28 mouse cellular contexts compared by ENCODE assay signal in the genomic region with DNA sequence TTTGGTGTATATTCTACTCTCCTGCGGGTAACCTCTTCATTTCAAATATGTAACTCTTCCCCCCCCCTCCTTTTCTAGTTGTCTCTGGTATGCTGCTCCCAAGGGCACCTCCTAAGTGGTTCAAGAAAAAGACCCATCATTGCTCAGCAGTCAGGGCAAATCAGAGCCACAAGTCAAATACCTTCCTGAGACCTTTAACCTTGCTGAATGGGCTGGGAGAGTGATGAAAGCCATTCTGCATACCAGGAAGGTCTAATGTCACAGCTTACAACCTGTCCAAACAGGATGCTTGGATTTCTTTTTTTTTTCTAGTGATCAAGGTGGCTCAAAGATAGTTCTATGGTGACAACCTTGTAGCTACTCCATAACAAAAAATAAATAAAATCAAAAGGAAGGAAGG.
A peak's percentile ranks its signal among the peaks of the same experiment; 100 is the strongest.
DNase-seq lines count a peak whose midpoint lies in the region; ATAC-seq lines count a peak whose summit lies in the region.
"Had no signal": no experiment of that assay in that cellular context is flagged by ENCODE, and none has a peak within 500 bp of the region (broad histone marks: within the 10 kb centered on the region; RNA-seq: fewer than 3 reads in every experiment).

No protein-coding gene starts in this region.

- H3K27ac ChIP-seq in kidney, embryonic 16.5 days (ENCODE audit: low read length): no peak overlapping the region
- no peak overlapping the region for H3K27ac ChIP-seq in embryonic facial prominence, embryonic 11.5 days (replicated peaks; ENCODE audit: low read depth, low read length)
- H3K27ac ChIP-seq: gastrocnemius, adult 2 months; heart, adult 2 months; heart, embryonic 13.5 days; kidney, postnatal 0 days; liver, embryonic 15.5 days; neural tube, embryonic 15.5 days; stomach, postnatal 0 days had no signal

- H3K4me3 ChIP-seq in kidney, embryonic 16.5 days (ENCODE audit: low read length): no peak overlapping the region
- no peak overlapping the region for H3K4me3 ChIP-seq in embryonic facial prominence, embryonic 11.5 days (ENCODE audit: low read depth, low read length)
- H3K4me3 ChIP-seq: erythroblast, embryonic 14.5 days; gastrocnemius, adult 2 months; heart, adult 2 months; heart, embryonic 13.5 days; limb, embryonic 12.5 days; liver, embryonic 15.5 days; neural tube, embryonic 15.5 days had no signal

- H3K4me1 ChIP-seq in kidney, embryonic 16.5 days (ENCODE audit: insufficient read depth, low read length): 0 out of 2 replicates have a peak, but pooled peaks cover 5% of the 10 kb centered on the region
- no peaks in the 10 kb centered on the region for H3K4me1 ChIP-seq in embryonic facial prominence, embryonic 11.5 days (ENCODE audit: control insufficient read depth, insufficient read depth, low read length)
- H3K4me1 ChIP-seq: liver, embryonic 15.5 days; neural tube, embryonic 15.5 days had no signal

- 78% methylated on average over 1 of the region's 1 CpGs for WGBS in kidney, embryonic 16.5 days
- 39% methylated on average over 1 of the region's 1 CpGs for WGBS in embryonic facial prominence, embryonic 11.5 days

- H3K9me3 ChIP-seq in kidney, embryonic 16.5 days (ENCODE audit: low read length): no peaks in the 10 kb centered on the region
- no peaks in the 10 kb centered on the region for H3K9me3 ChIP-seq in embryonic facial prominence, embryonic 11.5 days (replicated peaks; ENCODE audit: control insufficient read depth, low read length)
- H3K9me3 ChIP-seq: heart, embryonic 13.5 days; limb, embryonic 12.5 days; liver, embryonic 15.5 days; neural tube, embryonic 15.5 days had no signal

- intact Hi-C loops in left cerebral cortex, postnatal 4 days (cut with DNase I): no loop called here

- no peaks in the 10 kb centered on the region for H3K36me3 ChIP-seq in kidney, embryonic 16.5 days (ENCODE audit: insufficient read depth, low read length)
- no peaks in the 10 kb centered on the region for H3K36me3 ChIP-seq in embryonic facial prominence, embryonic 11.5 days (replicated peaks; ENCODE audit: control insufficient read depth, insufficient read depth, low read depth, low read length)
- H3K36me3 ChIP-seq: heart, embryonic 13.5 days; limb, embryonic 12.5 days; liver, embryonic 15.5 days; neural tube, embryonic 15.5 days had no signal

- ATAC-seq in kidney, embryonic 16.5 days (ENCODE audit: low FRiP score, low TSS enrichment): no peak
- no peak for ATAC-seq in embryonic facial prominence, embryonic 11.5 days (replicated peaks; ENCODE audit: insufficient number of reproducible peaks, low FRiP score, low TSS enrichment, low read depth)
- ATAC-seq: forebrain, embryonic 16.5 days; hindbrain, embryonic 16.5 days had no signal

- no peak overlapping the region for H3K4me2 ChIP-seq in kidney, embryonic 16.5 days (replicated peaks; ENCODE audit: low read depth, low read length)
- no peak overlapping the region for H3K4me2 ChIP-seq in embryonic facial prominence, embryonic 11.5 days (ENCODE audit: low read depth, low read length)
- H3K4me2 ChIP-seq: heart, embryonic 13.5 days; limb, embryonic 12.5 days; liver, embryonic 15.5 days; lung, embryonic 14.5 days; neural tube, embryonic 15.5 days had no signal

- no peak overlapping the region for H3K9ac ChIP-seq in kidney, embryonic 16.5 days (replicated peaks; ENCODE audit: low read length)
- H3K9ac ChIP-seq in embryonic facial prominence, embryonic 11.5 days (replicated peaks; ENCODE audit: low read length): no peak overlapping the region
- H3K9ac ChIP-seq: heart, embryonic 13.5 days; limb, embryonic 12.5 days; liver, embryonic 15.5 days; lung, embryonic 14.5 days; neural tube, embryonic 15.5 days had no signal

- H3K27me3 ChIP-seq in kidney, embryonic 16.5 days (ENCODE audit: insufficient read depth, low read length): no peaks in the 10 kb centered on the region
- H3K27me3 ChIP-seq in embryonic facial prominence, embryonic 11.5 days (ENCODE audit: control insufficient read depth, insufficient read depth, low read length): no peaks in the 10 kb centered on the region
- H3K27me3 ChIP-seq: heart, embryonic 13.5 days; limb, embryonic 12.5 days; liver, embryonic 15.5 days; neural tube, embryonic 15.5 days had no signal

- DNase-seq in kidney, adult 9 months: peak; percentile 26
- DNase-seq in embryo, embryonic 10 days (ENCODE audit: low spot score): peak; percentile 56
- peak; percentile 40 for DNase-seq in embryonic facial prominence, embryonic 11.5 days (ENCODE audit: low spot score)
- DNase-seq in yolk sac, embryonic 10.5 days (ENCODE audit: low spot score): peak; percentile 61
- no peak for DNase-seq in left cerebral cortex, postnatal 4 days
- no peak for DNase-seq in ovary, postnatal 10 days (ENCODE audit: low spot score)
- DNase-seq: adrenal gland, postnatal 25 days; cerebellum, adult 18-20 months; gastrocnemius, adult 2 months; gastrocnemius, postnatal 36 days; heart, adult 2 months; heart, postnatal 10 days; layer of hippocampus, adult 9-11 months; lung, postnatal 14 days; right cerebral cortex, adult 18-20 months; thymus, adult 18-20 months; thymus, postnatal 25 days had no signal

Comparison
In these comparisons a context has a peak if more than half of its experiments do, and no peak if none do; other contexts are left out.
1. DNase-seq: peak in kidney, adult 9 months (single experiment), embryo, embryonic 10 days (single experiment), embryonic facial prominence, embryonic 11.5 days (single experiment) and yolk sac, embryonic 10.5 days (single experiment); none in left cerebral cortex, postnatal 4 days (single experiment) and ovary, postnatal 10 days (single experiment).